Mouse (Mus musculus) spleen, postnatal 14 days (tissue): Measurements from ENCODE around the gene Anks3.

ENCODE experiments used
- DNase-seq, 2 experiments: peaks; one replicate each; pipeline ENCODE4 v3.0.0; 2021 to 2022; ENCODE audit warnings: low spot score in 2 of 2

Gene Anks3

GRCm38 (mm10) chr16:4963797-4964709 is at the start of gene Anks3:
Gene Anks3, minus strand, starts transcription at chr16:4964205.
- DNase-seq: peak; percentile 89 to 90

GRCm38 (mm10) chr16:5013054-5013838 is 49.2 kb upstream of the Anks3 start, which contains the start of gene Rogdi:
Gene Rogdi, minus strand, starts transcription at chr16:5013553.
- DNase-seq: peak; percentile 92 to 93

- no peak for DNase-seq
Observed at GRCm38 (mm10) chr16:5012036-5013005, 48.3 kb upstream of the Anks3 start.

GRCm38 (mm10) chr16:5011285-5011684 is 47.3 kb upstream of the Anks3 start:
- peak in 1 of 2 experiments; percentile 25 for DNase-seq

GRCm38 (mm10) chr16:5010371-5010935 is 46.4 kb upstream of the Anks3 start:
- no peak for DNase-seq

GRCm38 (mm10) chr16:5008076-5008475 is 44.1 kb upstream of the Anks3 start:
- no peak for DNase-seq

GRCm38 (mm10) chr16:5007492-5007891 is 43.5 kb upstream of the Anks3 start:
- DNase-seq: no peak

GRCm38 (mm10) chr16:5007067-5007466 is 43.1 kb upstream of the Anks3 start, which contains the start of gene Smim22:
Gene Smim22, plus strand, starts transcription at chr16:5007288.
- DNase-seq: no peak

- DNase-seq: no peak
Observed at GRCm38 (mm10) chr16:5000611-5001010, 36.6 kb upstream of the Anks3 start.

GRCm38 (mm10) chr16:4998984-4999383 is 35.0 kb upstream of the Anks3 start:
- DNase-seq: no peak

GRCm38 (mm10) chr16:4997553-4997952 is 33.5 kb upstream of the Anks3 start, which contains the start of gene Sept12:
Gene Sept12, minus strand, starts transcription at chr16:4997852.
- no peak for DNase-seq

- no peak for DNase-seq
Observed at GRCm38 (mm10) chr16:4993276-4993675, 29.3 kb upstream of the Anks3 start.

- DNase-seq: no peak
Observed at GRCm38 (mm10) chr16:4984717-4985116, 20.7 kb upstream of the Anks3 start.

- DNase-seq: no peak
Observed at GRCm38 (mm10) chr16:4979755-4980380, 15.9 kb upstream of the Anks3 start.

- no peak for DNase-seq
Observed at GRCm38 (mm10) chr16:4978275-4979051, 14.5 kb upstream of the Anks3 start.

GRCm38 (mm10) chr16:4976180-4976579 is 12.2 kb upstream of the Anks3 start:
- DNase-seq: no peak

- no peak for DNase-seq
Observed at GRCm38 (mm10) chr16:4974521-4974920, 10.5 kb upstream of the Anks3 start.

GRCm38 (mm10) chr16:4971626-4972025 is 7.6 kb upstream of the Anks3 start:
- DNase-seq: no peak

- DNase-seq: no peak
Observed at GRCm38 (mm10) chr16:4969055-4969843, 5.2 kb upstream of the Anks3 start.
